Mouse (Mus musculus) MEL (cell line): ENCODE measurements around the gene Cep41.
A peak's percentile ranks its signal among the peaks of the same experiment; 100 is the strongest.

Source experiments
- CTCF ChIP-seq, 3 experiments: IDR thresholded peaks in 2 of 3; conservative IDR thresholded peaks in 1 of 3; 2 replicates each; pipeline ENCODE4 v1.5.1; 2011 to 2012; ENCODE audit warnings: low read length in 3 of 3, low read depth in 2 of 3, mild to moderate bottlenecking in 2 of 3, improper control_type of control experiment in 1 of 3, inconsistent platforms in 1 of 3, mixed read lengths in 1 of 3, moderate library complexity in 1 of 3; ENCODE audit not compliant: control insufficient read depth in 1 of 3, insufficient read depth in 1 of 3, poor library complexity in 1 of 3, severe bottlenecking in 1 of 3
- EP300 ChIP-seq, 2 experiments: IDR thresholded peaks; 2 replicates each; pipeline ENCODE4 v1.6.1; 2011; ENCODE audit warnings: improper control_type of control experiment in 2 of 2, low read length in 2 of 2, low read depth in 1 of 2, mild to moderate bottlenecking in 1 of 2
- GATA1 ChIP-seq: IDR thresholded peaks from 2 replicates; pipeline ENCODE4 v1.6.1; 2011; ENCODE audit warnings: low read depth, low read length, improper control_type of control experiment
- HCFC1 ChIP-seq: IDR thresholded peaks from 2 replicates; pipeline ENCODE4 v1.6.1; 2012; ENCODE audit warnings: low read depth, mild to moderate bottlenecking, inconsistent platforms, low read length, improper control_type of control experiment, moderate library complexity
- POLR2A ChIP-seq, 2 experiments: IDR thresholded peaks; 2 replicates each; pipeline ENCODE4 v1.6.1; 2011 to 2012; ENCODE audit warnings: low read length in 2 of 2, mild to moderate bottlenecking in 2 of 2, control low read depth in 1 of 2, improper control_type of control experiment in 1 of 2, low read depth in 1 of 2, moderate library complexity in 1 of 2; ENCODE audit not compliant: control insufficient read depth in 1 of 2, insufficient read depth in 1 of 2, poor library complexity in 1 of 2
- POLR2AphosphoS2 ChIP-seq: IDR thresholded peaks from 2 replicates; pipeline ENCODE4 v1.6.1; 2011; ENCODE audit warnings: low read length, improper control_type of control experiment
- RCOR1 ChIP-seq: IDR thresholded peaks from 2 replicates; pipeline ENCODE4 v1.6.1; 2012; ENCODE audit warnings: low read depth, mild to moderate bottlenecking, inconsistent platforms, low read length, improper control_type of control experiment
- SIN3A ChIP-seq: IDR thresholded peaks from 2 replicates; pipeline ENCODE4 v1.6.1; 2012; ENCODE audit warnings: low read length, improper control_type of control experiment, inconsistent platforms
- ZKSCAN1 ChIP-seq: IDR thresholded peaks from 2 replicates; pipeline ENCODE4 v1.6.1; 2012; ENCODE audit warnings: low read depth, mild to moderate bottlenecking, inconsistent platforms, low read length, improper control_type of control experiment, moderate library complexity

DNA sequence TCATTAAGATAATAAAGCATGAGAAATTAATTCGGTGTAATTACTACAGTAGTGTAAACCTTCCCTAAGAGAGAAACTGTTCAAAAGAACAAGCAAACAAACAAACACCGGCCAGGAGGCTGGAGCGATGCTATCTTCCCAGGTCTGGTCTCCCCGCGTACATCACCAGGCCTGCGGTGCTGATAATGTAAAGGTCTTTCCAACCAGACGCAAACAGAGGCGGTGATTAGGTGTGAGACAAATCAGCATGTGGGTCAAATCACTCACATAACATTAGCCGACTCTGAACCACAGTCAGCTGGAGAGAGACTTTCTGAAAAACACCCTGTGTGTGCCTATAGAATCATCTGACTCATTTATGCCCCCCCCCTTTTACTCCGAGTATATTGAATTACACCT is 17.8 kb upstream of the Cep41 start:
- no peak for TF ChIP-seq CTCF (IDR thresholded peaks at IDR 0.05 in 2 of 3, conservative IDR thresholded peaks at IDR 0.05 in 1 of 3; ENCODE audit: control insufficient read depth in 1 of 3, insufficient read depth in 1 of 3, low read depth in 2 of 3, low read length in 3 of 3, poor library complexity in 1 of 3, severe bottlenecking in 1 of 3)
- no peak for TF ChIP-seq ZKSCAN1
- TF ChIP-seq EP300 (IDR thresholded peaks at IDR 0.05; ENCODE audit: low read depth in 1 of 2, low read length in 2 of 2): peak; percentile 11 to 21; a peak in 1 of 4 replicates
- TF ChIP-seq GATA1: no peak
- no peak for TF ChIP-seq POLR2A (IDR thresholded peaks at IDR 0.05; ENCODE audit: control insufficient read depth in 1 of 2, insufficient read depth in 1 of 2, low read depth in 1 of 2, low read length in 2 of 2, poor library complexity in 1 of 2)
- no peak for TF ChIP-seq SIN3A
- peak; percentile 48; the same call in 1 of the 2 replicates for TF ChIP-seq RCOR1
- no peak for TF ChIP-seq POLR2AphosphoS2
- TF ChIP-seq HCFC1: no peak
